ENCODE assay signal across 26 mouse cellular contexts in genomic region chr12:25934946-25935345, GRCm38 (mm10).
DNase-seq lines count a peak whose midpoint lies in the region; TF ChIP-seq lines count a peak whose summit lies in the region.
"Had no signal": no experiment of that assay in that cellular context is flagged by ENCODE, and none has a peak within 500 bp of the region (broad histone marks: within the 10 kb centered on the region; RNA-seq: fewer than 3 reads in every experiment).

No protein-coding gene starts in this region.

- no peaks in the 10 kb centered on the region for H3K27me3 ChIP-seq in cerebellum, adult 2 months (ENCODE audit: control insufficient read depth, insufficient read depth, low read length)
- H3K27me3 ChIP-seq: CH12.LX; embryonic facial prominence, embryonic 13.5 days; forebrain, embryonic 12.5 days; forebrain, embryonic 15.5 days; heart, embryonic 12.5 days; heart, embryonic 15.5 days; hindbrain, embryonic 13.5 days; intestine, embryonic 15.5 days had no signal

- DNase-seq in cerebellum, adult 11 months: peak; percentile 5
- DNase-seq in cerebellum, postnatal 4 days (ENCODE audit: low spot score in 2 of 2): no peak
- DNase-seq in cerebellum, adult 2 months: peak; percentile 24 to 31
- DNase-seq in cerebellum, postnatal 10 days: peak; percentile 27 to 29
- no peak for DNase-seq in natural killer cell, adult 2 months (ENCODE audit: low spot score in 2 of 2)
- no peak for DNase-seq in frontal cortex, postnatal 10 days (ENCODE audit: low spot score in 2 of 2)
- DNase-seq: adrenal gland, postnatal 10 days; B cell, adult 2 months; embryo, embryonic 11 days; gastrocnemius, postnatal 10 days; gastrocnemius, postnatal 36 days; heart, postnatal 10 days; heart, postnatal 36 days; kidney, adult 11 months; kidney, adult 8-10 months had no signal

- 31% methylated on average over 5 of the region's 5 CpGs for WGBS in cerebellum, adult 2 months

- peaks cover 9% of the 10 kb centered on the region for H3K4me1 ChIP-seq in cerebellum, adult 2 months (ENCODE audit: control insufficient read depth, insufficient read depth, low read length)
- H3K4me1 ChIP-seq: embryonic facial prominence, embryonic 10.5 days; embryonic facial prominence, embryonic 13.5 days; forebrain, embryonic 12.5 days; forebrain, embryonic 15.5 days; heart, embryonic 12.5 days; heart, embryonic 15.5 days; hindbrain, embryonic 10.5 days; hindbrain, embryonic 13.5 days; intestine, embryonic 15.5 days had no signal

- no peak for TF ChIP-seq CTCF in cerebellum, adult 2 months (IDR thresholded peaks at IDR 0.05; ENCODE audit: borderline replicate concordance, insufficient read depth, low read depth, low read length)

- TF ChIP-seq POLR2A in cerebellum, adult 2 months (IDR thresholded peaks at IDR 0.05; ENCODE audit: borderline replicate concordance, insufficient read depth, low read length): no peak

- H3K27ac ChIP-seq in cerebellum, adult 2 months (ENCODE audit: insufficient read depth, low read length): no peak overlapping the region
- H3K27ac ChIP-seq: embryonic facial prominence, embryonic 10.5 days; embryonic facial prominence, embryonic 13.5 days; forebrain, embryonic 12.5 days; forebrain, embryonic 15.5 days; heart, embryonic 15.5 days; hindbrain, embryonic 10.5 days; hindbrain, embryonic 13.5 days; intestine, embryonic 15.5 days had no signal

- H3K4me3 ChIP-seq in cerebellum, adult 2 months (replicated peaks; ENCODE audit: insufficient read depth, low read depth, low read length): no peak overlapping the region
- H3K4me3 ChIP-seq: embryonic facial prominence, embryonic 10.5 days; embryonic facial prominence, embryonic 13.5 days; erythroblast, embryonic 14.5 days; forebrain, embryonic 12.5 days; forebrain, embryonic 15.5 days; heart, embryonic 12.5 days; heart, embryonic 15.5 days; hindbrain, embryonic 10.5 days; hindbrain, embryonic 13.5 days; intestine, embryonic 15.5 days had no signal

Comparison
In these comparisons a context has a peak if more than half of its experiments do, and no peak if none do; other contexts are left out.
1. DNase-seq: peak in cerebellum, adult 11 months (single experiment), cerebellum, adult 2 months (2 of 2) and cerebellum, postnatal 10 days (2 of 2); none in cerebellum, postnatal 4 days (0 of 2), natural killer cell, adult 2 months (0 of 2) and frontal cortex, postnatal 10 days (0 of 2).